Mouse (Mus musculus) retina, adult 2 months (tissue): Measurements from ENCODE around the gene Gm7929.
"Not testable (repeated sequence)": the region's sequence is repeated elsewhere in the genome, so short reads cannot be mapped to it uniquely, and the experiment has no call there.

Experiments
- DNase-seq: peaks from one replicate; pipeline ENCODE4 v3.0.0-alpha.2; 2012; ENCODE audit warnings: low read depth, low spot score

Gm7929 gene

GRCm38 (mm10) chr14:41750514-41750913 is at the start of gene Gm7929:
Gene Gm7929 (minus strand): TSS chr14:41750614.
- not testable (repeated sequence) for DNase-seq

- not testable (repeated sequence) for DNase-seq
Observed at GRCm38 (mm10) chr14:41772341-41772740, 21.9 kb upstream of the Gm7929 start, which contains the start of gene Gm47189. Gene Gm47189 (minus strand): TSS chr14:41772441.

- not testable (repeated sequence) for DNase-seq
Observed at GRCm38 (mm10) chr14:41755931-41756330, 5.5 kb upstream of the Gm7929 start.

- not testable (repeated sequence) for DNase-seq
Observed at GRCm38 (mm10) chr14:41723437-41723836, 27.0 kb downstream of the Gm7929 start.

- DNase-seq = not testable (repeated sequence)
Observed at GRCm38 (mm10) chr14:41717180-41717579, 33.2 kb downstream of the Gm7929 start.

GRCm38 (mm10) chr14:41701785-41702184 is 48.6 kb downstream of the Gm7929 start, which contains the start of gene Gm8068:
Gene Gm8068 (minus strand): TSS chr14:41701885.
- DNase-seq = not testable (repeated sequence)
